Mouse (Mus musculus): ENCODE measurements at regions not wholly inside any gene's neighbourhood (a gene's known extent, or its start where the extent isn't known, plus 50 kb on each side); places are given as distances from the start of the nearest gene placed in this dataset.
A peak's percentile ranks its signal among the peaks of the same experiment; 100 is the strongest.

DNA sequence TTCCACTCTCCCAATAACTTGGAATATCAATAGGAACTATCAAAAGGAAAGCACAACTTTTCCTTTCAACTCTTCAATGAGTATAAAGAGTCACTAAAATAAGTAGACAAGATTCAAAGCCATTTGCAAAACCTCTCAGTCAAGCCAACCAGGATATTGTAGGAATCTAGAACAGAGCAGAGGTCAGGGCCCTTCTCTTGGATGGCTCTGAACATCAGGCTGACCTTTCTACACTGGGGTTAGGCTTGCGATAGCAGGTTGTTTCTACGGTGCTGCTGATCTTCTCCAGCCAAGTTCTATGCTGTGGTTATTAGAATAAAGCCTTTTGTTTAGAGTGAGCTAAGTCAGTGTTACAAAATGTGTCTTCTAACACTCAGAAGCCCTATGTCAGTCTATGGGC lies 658.6 kb downstream of the Ofcc1 start:
- no peak for DNase-seq

DNA sequence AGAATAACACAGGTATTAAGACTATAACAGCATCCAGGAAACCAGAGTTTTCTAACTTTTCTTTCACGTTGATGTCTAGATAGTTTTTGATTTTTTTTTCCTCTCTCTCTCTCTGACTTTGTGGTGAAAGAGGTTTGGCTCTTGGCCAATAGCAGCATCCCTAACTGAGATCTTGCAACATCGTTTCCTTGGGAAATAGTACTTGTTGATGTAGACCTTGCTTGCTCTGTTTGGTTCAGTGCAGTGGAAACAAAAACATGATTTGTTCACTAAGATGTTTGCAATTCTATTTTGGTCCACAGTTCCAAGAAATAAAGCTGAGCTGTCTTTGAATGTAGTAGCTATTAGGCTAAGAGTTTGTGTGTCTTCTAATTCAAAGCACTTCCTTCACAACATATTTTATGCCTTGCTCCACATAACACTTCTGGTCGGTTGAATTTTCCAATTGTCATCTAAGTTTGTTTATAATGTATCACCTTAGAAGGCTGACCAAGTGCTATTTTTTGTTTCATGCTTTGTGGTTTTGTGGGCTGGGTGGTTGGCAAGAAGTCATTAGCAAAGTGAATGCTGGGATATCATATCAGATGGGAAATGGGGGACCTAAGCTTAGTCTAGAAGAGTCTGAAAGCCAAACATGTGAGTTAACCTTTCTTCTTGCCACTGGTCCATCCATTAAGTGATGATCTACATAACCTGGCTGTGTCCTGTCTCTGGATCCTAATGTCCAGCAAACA lies 669.8 kb downstream of the Ofcc1 start:
- DNase-seq = no peak

DNA sequence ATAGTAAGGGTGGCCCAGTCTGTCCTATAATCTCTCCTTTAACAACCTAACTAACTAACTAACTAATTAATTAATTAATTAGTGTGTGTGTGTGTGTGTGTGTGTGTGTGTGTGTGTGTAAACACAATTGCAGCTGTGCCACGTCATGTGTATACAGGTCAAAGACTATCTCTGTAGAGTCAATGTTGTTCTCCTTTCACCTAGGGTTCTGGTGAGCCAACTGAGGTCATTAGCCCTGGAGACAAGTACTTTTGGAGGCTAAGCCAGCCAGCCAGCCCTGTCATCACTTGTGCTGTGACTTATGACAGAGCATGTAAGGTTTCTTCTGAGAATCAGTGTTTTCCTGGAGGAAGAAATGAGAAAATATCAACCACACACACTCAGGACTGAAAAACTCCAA lies 696.7 kb downstream of the Ofcc1 start:
- DNase-seq = no peak

DNA sequence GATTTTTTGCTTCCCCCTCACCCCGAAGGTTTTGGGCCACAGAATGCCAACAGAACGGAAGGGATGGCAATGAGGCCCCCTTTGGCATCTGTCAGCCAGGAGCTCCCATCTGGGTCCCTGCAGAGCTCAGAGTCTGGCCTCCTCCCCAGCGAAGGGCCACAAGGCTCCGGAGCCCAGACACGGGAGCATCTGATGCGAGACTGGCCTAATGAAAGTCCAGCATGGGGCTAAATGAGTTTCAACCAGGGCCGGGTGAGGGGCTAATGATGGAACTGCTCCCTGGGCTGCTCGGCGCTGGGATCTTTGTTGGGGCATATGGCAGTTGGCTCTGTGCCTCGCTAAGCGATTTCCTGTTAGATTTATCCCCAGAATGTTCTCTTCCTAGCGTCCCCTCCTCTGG lies 688.8 kb upstream of the Slc35b3 start:
- no peak for DNase-seq

DNA sequence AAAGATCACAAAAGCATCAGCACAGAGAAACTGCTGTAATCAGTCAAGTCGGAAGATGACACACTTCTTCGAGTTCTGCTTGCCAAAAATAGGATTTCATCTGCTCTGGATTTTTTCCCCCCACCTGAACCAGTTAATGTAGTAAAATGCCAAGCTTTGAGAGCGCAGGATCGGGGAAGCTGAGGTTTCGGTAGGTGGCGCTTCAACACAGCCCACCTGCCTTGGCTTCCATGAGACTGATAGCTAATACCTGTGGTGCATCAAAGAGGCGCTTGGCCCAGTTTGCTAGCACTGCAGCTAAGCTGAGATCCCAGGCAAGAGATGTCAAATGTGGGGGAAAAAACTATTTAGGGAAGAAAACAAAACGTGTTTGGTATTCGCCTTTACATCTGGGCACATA lies 686.7 kb upstream of the Slc35b3 start:
- peak; percentile 32 for DNase-seq

DNA sequence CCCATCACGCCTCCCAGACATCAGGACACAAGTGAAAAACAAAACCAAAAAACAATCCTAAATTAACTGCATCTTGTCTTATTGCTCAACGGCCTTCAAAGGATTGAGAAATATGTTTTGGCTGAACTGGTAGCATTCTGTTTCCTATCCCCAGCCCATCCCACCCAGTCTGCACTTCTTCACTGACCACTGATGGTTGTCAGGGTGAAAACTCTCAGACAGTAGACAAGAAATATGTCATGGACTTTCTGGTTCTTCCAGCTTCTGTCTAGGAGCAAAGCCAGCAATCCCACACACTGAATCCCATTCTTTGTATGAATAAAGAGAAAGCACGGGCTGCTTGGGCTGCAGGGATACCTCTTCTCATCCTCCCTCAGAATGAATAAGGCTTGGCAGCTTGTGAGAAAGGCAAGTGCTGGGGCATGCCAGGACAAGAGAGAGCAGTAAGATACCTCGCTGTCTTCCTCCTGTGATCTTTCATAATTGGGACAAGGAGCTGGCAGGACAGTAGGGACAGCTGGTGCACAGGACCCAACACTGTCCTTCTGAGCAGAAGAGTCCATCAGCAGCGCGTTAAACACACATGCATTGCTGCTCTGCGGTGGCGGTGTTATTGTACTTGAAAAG lies 670.9 kb upstream of the Slc35b3 start:
- DNase-seq = no peak

All from kidney, adult 9 months (tissue).